Mouse (Mus musculus): ENCODE measurements around the gene Foxa2.

Foxa2 gene

DNA sequence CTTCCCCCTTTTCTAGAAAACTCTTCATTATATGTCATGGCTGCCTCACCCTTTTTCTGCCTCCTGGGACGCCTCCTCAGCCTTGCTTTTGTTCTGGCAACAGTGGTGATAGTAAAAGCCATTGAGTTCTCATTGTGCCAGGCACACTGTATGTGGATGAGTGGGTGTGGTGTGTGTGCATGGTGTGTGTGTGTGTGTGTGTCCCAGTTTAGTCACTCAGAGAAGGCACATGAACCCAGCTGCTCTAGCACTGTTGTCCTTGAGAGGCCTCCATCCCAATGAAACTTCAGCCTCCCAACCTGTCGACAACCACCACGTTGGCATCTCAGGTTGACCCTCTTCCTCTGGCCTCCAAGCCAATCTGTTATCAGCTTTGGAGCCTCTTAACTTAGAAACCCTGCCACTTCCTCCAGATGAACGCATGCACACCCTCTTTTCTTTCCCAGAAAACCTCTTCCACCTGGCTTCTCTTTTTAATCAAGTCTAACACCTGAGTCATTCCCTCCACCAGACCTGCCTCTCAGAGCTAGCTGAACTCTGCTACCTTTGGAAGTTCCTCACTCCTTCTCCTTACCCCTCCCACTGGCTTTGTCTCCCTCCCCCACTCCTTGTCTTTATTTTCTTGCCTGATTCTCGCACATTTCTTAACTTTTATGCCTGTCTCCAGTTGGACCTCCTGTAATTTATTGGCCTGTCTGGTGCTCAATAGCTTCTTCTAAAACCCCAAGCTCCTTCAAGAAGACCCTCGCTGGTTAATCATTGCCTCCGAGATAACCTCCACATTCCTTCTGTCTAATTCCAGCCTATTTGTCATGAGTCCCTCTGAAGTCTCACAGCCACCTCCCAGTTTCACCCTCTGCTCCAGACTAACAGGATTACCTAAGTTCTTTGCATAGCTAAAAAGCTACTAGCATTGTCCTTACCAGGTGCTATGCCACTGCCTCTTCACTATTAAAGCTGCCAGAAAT is 41.9 kb downstream of the Foxa2 start:
- no peak for DNase-seq (ENCODE audit: low spot score in 2 of 2)

DNA sequence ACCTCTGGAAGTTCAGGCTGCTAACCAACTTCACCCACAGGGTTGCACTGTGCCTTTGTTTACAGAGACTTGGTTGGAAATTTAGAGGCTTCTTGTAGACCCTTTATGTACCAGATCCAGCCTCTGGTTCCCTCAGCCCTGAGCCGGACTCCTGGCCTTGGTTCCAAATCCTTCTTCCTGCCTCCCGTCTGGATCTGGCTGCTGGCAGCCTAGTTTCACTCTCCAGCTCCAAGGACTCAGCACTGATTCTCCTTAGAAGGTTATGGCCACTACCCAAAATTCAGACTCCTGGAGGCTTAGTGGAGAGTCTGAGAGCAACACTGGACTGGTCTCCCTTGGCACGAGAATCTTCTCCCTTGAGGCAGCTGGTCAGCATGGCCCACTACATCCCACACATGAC is 43.3 kb downstream of the Foxa2 start:
- no peak for DNase-seq (ENCODE audit: low spot score in 2 of 2)

DNA sequence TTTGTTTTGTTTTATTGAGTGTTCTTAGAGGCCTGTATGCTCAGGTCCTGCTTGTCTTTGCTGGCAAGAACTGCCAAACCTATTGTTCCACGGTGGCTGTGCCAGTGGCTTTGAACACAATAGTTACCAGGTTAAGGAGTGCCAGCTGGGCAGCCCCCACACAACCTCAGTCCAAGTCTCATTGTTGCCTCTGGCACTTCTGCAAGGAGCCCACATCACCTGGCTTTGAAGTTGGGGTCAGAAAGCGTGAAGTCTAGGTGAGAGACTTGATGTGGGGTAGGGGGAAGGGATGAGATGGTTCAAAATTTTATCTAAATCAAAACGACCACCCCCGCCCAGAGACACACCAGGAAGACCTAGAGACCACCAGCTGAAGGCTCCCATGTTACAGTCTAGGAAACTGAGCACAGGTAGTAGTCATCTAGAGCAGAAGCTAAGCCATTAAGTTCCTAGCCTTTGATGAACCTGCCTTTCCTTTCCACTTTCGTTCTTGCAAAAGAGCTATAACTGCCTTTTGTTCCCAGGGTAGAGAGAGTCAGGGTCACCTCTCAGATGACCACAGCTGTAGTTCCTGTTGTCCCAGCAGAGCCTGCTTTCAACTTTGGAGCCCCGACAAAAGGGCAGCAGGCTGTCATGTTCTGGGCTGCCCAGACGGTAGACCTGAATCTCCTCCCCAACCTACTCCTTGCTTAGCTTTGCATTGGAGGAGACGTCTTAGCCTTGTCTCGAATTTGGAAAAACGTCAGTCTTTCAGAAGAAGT is 48.4 kb downstream of the Foxa2 start:
- no peak for DNase-seq (ENCODE audit: low spot score in 2 of 2)

DNA sequence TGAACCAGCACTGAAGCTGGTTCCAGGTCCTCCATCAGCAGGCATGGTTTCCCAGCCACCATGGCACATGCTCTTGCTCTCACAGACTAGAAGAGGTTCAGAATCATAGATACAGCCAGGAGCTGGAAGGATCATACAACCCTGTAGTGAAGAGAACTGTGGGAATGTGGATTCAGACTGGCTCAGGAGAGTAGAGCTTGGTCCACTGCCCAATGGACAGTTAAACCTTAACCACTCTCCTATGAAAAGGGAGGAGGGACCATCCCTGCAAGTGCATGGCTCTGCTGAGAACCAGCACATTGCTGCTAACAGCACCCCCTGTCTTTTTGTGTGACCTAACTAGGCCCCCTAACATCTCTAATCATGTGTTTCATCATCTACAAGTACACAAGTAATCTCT is 50.0 kb downstream of the Foxa2 start:
- DNase-seq (ENCODE audit: low spot score in 2 of 2): no peak

DNA sequence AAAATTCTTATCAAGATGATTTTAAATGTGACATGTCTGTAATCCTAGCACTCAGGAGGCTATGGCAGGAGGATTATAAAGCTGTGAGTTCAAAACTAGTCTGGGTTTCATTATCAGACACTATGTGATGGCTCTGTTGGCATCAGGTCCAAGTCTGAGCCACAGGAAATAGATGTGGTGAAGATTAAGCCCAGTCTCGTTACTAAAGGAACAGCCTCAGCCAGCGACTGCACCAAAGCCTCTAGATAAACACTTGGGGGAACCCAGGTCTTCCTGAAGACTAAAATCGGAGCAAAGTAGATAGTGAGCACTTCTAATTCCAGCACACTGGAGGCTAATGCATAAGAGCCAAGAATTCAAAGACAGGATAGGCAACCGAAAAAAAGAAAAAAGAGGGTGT is 52.9 kb downstream of the Foxa2 start:
- DNase-seq (ENCODE audit: low spot score in 2 of 2): no peak

DNA sequence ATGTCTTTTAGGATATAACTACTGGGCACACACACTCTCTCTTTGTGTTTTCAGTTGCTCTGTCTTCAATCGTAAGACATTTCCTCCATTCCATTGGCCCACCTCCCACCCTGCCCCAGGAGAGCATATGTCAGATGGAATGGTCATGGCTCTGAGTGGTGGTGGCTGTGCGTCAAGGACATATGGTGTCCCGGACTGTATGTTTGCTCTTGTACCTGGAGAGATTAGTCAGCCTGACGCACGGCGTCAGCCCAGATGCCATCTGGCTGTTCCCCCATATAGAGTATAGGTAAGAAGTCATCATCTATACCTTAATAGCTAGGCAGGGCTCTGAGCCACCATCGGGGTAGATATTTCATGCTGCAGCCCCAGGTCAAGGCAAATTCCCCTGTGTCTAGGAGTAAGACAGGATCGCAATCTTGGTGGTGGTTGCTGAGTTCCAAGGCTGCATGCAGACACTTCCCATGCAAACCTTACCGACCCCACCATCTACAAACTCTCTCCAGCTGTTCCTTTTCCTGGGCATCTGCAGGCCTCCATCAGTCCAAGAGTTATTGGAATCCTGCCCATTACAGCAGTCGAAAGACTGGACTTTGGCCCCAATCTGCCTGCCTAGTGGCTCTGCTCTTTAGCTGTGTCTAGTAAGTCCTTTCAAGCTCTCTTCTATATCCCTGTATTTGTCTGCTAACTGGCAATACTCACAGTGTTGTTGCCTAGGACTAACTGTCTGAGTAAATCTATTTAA is 53.7 kb downstream of the Foxa2 start:
- DNase-seq (ENCODE audit: low spot score in 2 of 2): no peak

Data from frontal cortex, postnatal 14 days (tissue).